Mouse (Mus musculus): ENCODE data around the gene 1190002N15Rik. TPM values are rescaled to one million over a fixed set of nuclear protein-coding genes. Genes with fewer than 3 reads are reported as not detected.

Gene 1190002N15Rik
- polyA plus RNA-seq, 1 experiment from 2014 or later = 9.3 TPM

DNA sequence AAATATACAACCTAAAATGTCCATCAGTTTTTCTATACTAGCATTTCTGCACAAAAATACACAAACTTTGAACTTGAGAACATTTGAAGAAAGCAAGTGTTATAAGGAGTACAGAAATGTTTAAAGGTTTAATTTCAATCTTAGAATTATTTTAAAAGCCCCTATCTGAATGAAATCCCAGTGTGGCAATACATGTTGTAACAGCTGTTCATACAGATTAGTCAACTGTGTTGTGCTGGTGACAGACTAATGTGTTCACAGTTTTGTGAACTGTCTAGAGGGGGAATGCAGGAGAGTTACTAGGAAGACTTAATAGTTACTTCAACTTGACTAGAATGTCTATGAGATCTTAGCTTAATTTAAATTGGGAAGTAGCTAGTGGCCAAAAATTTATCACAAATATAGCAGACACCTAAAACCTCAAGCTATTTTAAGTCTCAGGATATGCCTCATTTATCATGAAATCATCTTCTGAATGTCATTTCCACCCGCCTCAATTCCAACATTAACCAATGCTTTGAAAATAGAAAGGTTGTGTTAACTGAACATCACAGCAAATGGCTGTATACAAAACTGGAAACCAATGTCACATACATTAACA, 8.6 kb downstream of the 1190002N15Rik start:
- 31% methylated on average over 1 of the region's 1 CpGs for WGBS

GRCm38 (mm10) chr9:94526473-94526872, 11.4 kb downstream of the 1190002N15Rik start:
- 0 out of 2 replicates have a peak, but pooled peaks cover 9% of the 10 kb centered on the region for H3K36me3 ChIP-seq

More for the DNA sequence above, 8.6 kb downstream of the 1190002N15Rik start:
- Histone ChIP-seq H3K27ac (replicated peaks) (no peak overlapping the region), H3K36me3 (no peaks in the 10 kb centered on the region), H3K4me2 (no peak overlapping the region), H3K9ac (no peak overlapping the region), H3K9me3 (no peaks in the 10 kb centered on the region), H3K4me1 (peaks cover 72% of the 10 kb centered on the region), H3K27me3 (replicated peaks) (no peaks in the 10 kb centered on the region), H3K4me3 (no peak overlapping the region)
- no peak for ATAC-seq (ENCODE audit: extremely low read depth, insufficient number of reproducible peaks, low FRiP score, low TSS enrichment)

DNA sequence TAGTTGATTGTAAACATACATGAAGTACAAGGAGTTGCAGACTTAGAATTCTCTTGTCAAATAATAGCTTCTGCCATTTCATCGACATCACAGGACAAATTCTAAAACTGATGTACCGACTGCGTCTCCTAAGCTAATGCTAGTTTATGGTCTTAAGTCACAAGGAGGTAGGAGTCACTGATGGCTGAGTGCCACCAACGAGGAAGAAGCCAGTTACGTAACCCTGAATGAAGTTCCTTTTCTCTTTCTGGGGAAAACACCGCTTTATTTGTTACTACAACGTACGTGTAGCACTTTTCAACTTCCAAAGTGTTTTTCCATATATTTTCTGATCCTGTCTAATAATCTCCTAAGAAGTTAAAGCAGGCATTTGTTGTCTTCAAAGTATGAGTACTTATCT, 25.6 kb downstream of the 1190002N15Rik start:
- no peak overlapping the region for H3K27ac ChIP-seq (replicated peaks)
- 87% methylated on average over 8 of the region's 8 CpGs for WGBS
- H3K9me3 ChIP-seq = no peaks in the 10 kb centered on the region
- H3K4me3 ChIP-seq = no peak overlapping the region
- H3K4me1 ChIP-seq = peaks cover 24% of the 10 kb centered on the region
- no peaks in the 10 kb centered on the region for H3K27me3 ChIP-seq (replicated peaks)
- H3K9ac ChIP-seq = no peak overlapping the region
- no peak for ATAC-seq (ENCODE audit: extremely low read depth, insufficient number of reproducible peaks, low FRiP score, low TSS enrichment)
- H3K4me2 ChIP-seq = no peak overlapping the region
- H3K36me3 ChIP-seq = peaks cover 9% of the 10 kb centered on the region; the same call in 1 of the 2 replicates

More at GRCm38 (mm10) chr9:94526473-94526872, 11.4 kb downstream of the 1190002N15Rik start:
- Histone ChIP-seq H3K27ac (replicated peaks) (0 out of 2 replicates have a peak overlapping the region, but pooled peaks have one; percentile 8), H3K9me3 (no peaks in the 10 kb centered on the region), H3K9ac (no peak overlapping the region), H3K4me2 (peak overlapping the region; percentile 1), H3K27me3 (replicated peaks) (no peaks in the 10 kb centered on the region), H3K4me3 (no peak overlapping the region), H3K4me1 (peaks cover 52% of the 10 kb centered on the region)
- 62% methylated on average over 7 of the region's 7 CpGs for WGBS
- ATAC-seq (ENCODE audit: extremely low read depth, insufficient number of reproducible peaks, low FRiP score, low TSS enrichment) = no peak

- no peak overlapping the region for H3K4me2 ChIP-seq
- no peak overlapping the region for H3K27ac ChIP-seq (replicated peaks)
- ATAC-seq (ENCODE audit: extremely low read depth, insufficient number of reproducible peaks, low FRiP score, low TSS enrichment) = no peak
- no peaks in the 10 kb centered on the region for H3K36me3 ChIP-seq
- H3K27me3 ChIP-seq (replicated peaks) = no peaks in the 10 kb centered on the region
- no peak overlapping the region for H3K4me3 ChIP-seq
- H3K9ac ChIP-seq = no peak overlapping the region
- H3K9me3 ChIP-seq = no peaks in the 10 kb centered on the region
- H3K4me1 ChIP-seq = peaks cover 25% of the 10 kb centered on the region
These were observed 26.7 kb downstream of the 1190002N15Rik start for GRCm38 (mm10) chr9:94511139-94511538.

DNA sequence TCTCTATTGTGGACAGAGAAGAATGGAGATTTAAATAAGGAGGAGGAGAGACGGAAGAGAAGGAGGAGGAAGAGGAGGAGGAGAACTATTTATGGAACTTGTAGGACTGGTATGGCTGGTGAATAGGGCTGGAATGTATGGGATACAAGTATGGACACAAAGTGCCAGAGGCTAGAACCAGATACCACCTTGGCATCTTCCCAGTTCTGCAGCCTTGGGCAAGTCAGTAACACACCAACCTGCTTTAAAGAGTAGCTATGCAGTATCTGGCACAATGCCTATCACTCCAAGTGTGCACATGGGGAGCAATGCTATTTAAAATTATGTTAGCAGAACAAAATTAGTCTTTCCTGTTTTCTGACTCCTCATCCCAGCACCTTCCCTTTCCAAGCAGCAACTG, 30.9 kb downstream of the 1190002N15Rik start:
- 35% methylated on average over 1 of the region's 1 CpGs for WGBS
- Histone ChIP-seq H3K9ac (no peak overlapping the region), H3K36me3 (no peaks in the 10 kb centered on the region), H3K4me1 (peaks cover 20% of the 10 kb centered on the region), H3K9me3 (no peaks in the 10 kb centered on the region), H3K27ac (replicated peaks) (0 out of 2 replicates have a peak overlapping the region, but pooled peaks have one; percentile 20), H3K4me3 (no peak overlapping the region), H3K4me2 (no peak overlapping the region), H3K27me3 (replicated peaks) (no peaks in the 10 kb centered on the region)
- ATAC-seq (ENCODE audit: extremely low read depth, insufficient number of reproducible peaks, low FRiP score, low TSS enrichment) = no peak

DNA sequence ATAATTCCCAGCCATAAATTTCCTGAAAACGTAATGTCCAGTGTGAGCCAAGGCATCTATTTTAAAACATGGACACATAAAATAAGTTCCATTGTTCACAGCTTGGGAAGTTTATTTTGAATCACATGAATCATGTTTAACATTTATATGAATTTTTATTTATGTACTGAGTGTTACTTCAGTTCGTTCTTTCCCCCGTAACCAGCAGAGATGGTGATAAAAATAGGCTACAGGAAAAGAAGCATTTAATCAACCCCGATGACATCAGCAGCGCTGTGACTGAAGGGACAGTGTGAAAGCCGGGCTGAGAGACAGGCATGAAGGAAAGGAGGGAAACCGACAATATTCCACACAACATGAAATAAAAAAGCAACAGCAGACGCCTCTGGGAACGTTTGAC, 46.4 kb downstream of the 1190002N15Rik start:
- peak overlapping the region; percentile 51 for H3K4me2 ChIP-seq
- H3K9me3 ChIP-seq = no peaks in the 10 kb centered on the region
- peaks cover 9% of the 10 kb centered on the region for H3K4me1 ChIP-seq
- WGBS = 21% methylated on average over 9 of the region's 9 CpGs
- no peaks in the 10 kb centered on the region for H3K27me3 ChIP-seq (replicated peaks)
- H3K27ac ChIP-seq (replicated peaks) = no peak overlapping the region
- H3K4me3 ChIP-seq = no peak overlapping the region; the same call in 1 of the 2 replicates
- no peak for ATAC-seq (ENCODE audit: extremely low read depth, insufficient number of reproducible peaks, low FRiP score, low TSS enrichment)
- H3K9ac ChIP-seq = peak overlapping the region; percentile 50; the same call in 1 of the 2 replicates
- H3K36me3 ChIP-seq = no peaks in the 10 kb centered on the region

DNA sequence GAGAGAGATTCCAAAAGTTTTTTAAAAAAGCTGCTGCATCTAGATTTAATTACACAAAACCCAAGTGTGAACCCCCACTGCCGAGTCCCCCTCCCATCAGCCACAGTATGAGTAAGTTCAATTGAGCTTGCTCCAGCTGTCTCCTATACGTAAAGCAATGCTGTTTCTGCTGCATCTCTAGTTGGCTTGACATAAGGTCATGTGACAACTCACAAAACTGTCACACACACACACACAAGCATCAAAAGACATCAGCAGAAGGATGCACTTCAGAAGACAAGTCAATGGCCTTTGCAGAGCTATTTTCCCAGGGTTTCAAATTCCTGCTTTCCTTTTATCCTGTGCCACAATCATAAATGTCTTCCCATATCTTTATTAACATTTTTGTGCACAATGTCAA, 49.9 kb downstream of the 1190002N15Rik start:
- ATAC-seq (ENCODE audit: extremely low read depth, insufficient number of reproducible peaks, low FRiP score, low TSS enrichment) = no peak
- 65% methylated on average over 2 of the region's 2 CpGs for WGBS
- no peak overlapping the region for H3K4me2 ChIP-seq
- H3K9ac ChIP-seq = no peak overlapping the region
- no peaks in the 10 kb centered on the region for H3K36me3 ChIP-seq
- H3K27me3 ChIP-seq (replicated peaks) = no peaks in the 10 kb centered on the region
- peaks cover 15% of the 10 kb centered on the region for H3K4me1 ChIP-seq
- no peaks in the 10 kb centered on the region for H3K9me3 ChIP-seq
- no peak overlapping the region for H3K27ac ChIP-seq (replicated peaks)
- no peak overlapping the region for H3K4me3 ChIP-seq

GRCm38 (mm10) chr9:94483291-94483879, 54.5 kb downstream of the 1190002N15Rik start:
- Histone ChIP-seq H3K36me3 (no peaks in the 10 kb centered on the region), H3K4me1 (peaks cover 18% of the 10 kb centered on the region), H3K27me3 (replicated peaks) (no peaks in the 10 kb centered on the region), H3K4me3 (no peak overlapping the region), H3K9ac (no peak overlapping the region), H3K4me2 (no peak overlapping the region), H3K9me3 (no peaks in the 10 kb centered on the region), H3K27ac (replicated peaks) (0 out of 2 replicates have a peak overlapping the region, but pooled peaks have one; percentile 36)
- 51% methylated on average over 6 of the region's 6 CpGs for WGBS
- ATAC-seq (ENCODE audit: extremely low read depth, insufficient number of reproducible peaks, low FRiP score, low TSS enrichment) = no peak

GRCm38 (mm10) chr9:94482215-94482975, 55.5 kb downstream of the 1190002N15Rik start:
- 75% methylated on average over 10 of the region's 10 CpGs for WGBS
- Histone ChIP-seq H3K27ac (replicated peaks) (no peak overlapping the region), H3K4me2 (no peak overlapping the region), H3K4me1 (peaks cover 18% of the 10 kb centered on the region), H3K9ac (no peak overlapping the region), H3K4me3 (no peak overlapping the region), H3K9me3 (no peaks in the 10 kb centered on the region), H3K36me3 (no peaks in the 10 kb centered on the region), H3K27me3 (replicated peaks) (no peaks in the 10 kb centered on the region)
- no peak; the same call in 1 of the 2 replicates for ATAC-seq (ENCODE audit: extremely low read depth, insufficient number of reproducible peaks, low FRiP score, low TSS enrichment)

GRCm38 (mm10) chr9:94481057-94481456, 56.8 kb downstream of the 1190002N15Rik start:
- ATAC-seq (ENCODE audit: extremely low read depth, insufficient number of reproducible peaks, low FRiP score, low TSS enrichment) = no peak
- Histone ChIP-seq H3K27ac (replicated peaks) (no peak overlapping the region), H3K4me2 (no peak overlapping the region), H3K9me3 (no peaks in the 10 kb centered on the region), H3K36me3 (no peaks in the 10 kb centered on the region), H3K9ac (no peak overlapping the region), H3K4me1 (peaks cover 18% of the 10 kb centered on the region), H3K4me3 (no peak overlapping the region), H3K27me3 (replicated peaks) (no peaks in the 10 kb centered on the region)
- 74% methylated on average over 16 of the region's 16 CpGs for WGBS

DNA sequence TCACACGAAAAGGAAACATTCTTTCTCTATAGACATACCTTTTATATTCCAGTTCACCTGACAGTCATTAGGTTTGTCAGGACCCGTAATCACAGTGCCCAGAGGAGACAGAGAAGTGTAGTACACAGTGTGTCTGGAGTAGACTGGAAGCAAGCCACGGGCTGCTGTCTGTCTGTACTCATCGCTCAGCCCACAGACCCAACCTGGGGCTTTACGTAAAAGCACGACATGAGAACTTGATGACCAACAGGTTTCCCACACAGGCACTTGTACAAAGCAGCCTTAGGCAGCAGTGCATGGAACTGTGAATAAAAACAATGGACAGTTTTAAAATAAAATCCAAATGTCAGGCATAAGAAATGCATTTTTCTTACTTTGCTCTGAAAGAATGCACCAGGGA, 58.5 kb downstream of the 1190002N15Rik start:
- WGBS = 79% methylated on average over 6 of the region's 6 CpGs
- no peaks in the 10 kb centered on the region for H3K9me3 ChIP-seq
- ATAC-seq (ENCODE audit: extremely low read depth, insufficient number of reproducible peaks, low FRiP score, low TSS enrichment) = no peak
- H3K27ac ChIP-seq (replicated peaks) = no peak overlapping the region
- H3K4me3 ChIP-seq = no peak overlapping the region
- peaks cover 18% of the 10 kb centered on the region for H3K4me1 ChIP-seq
- H3K36me3 ChIP-seq = no peaks in the 10 kb centered on the region
- no peak overlapping the region for H3K4me2 ChIP-seq
- no peaks in the 10 kb centered on the region for H3K27me3 ChIP-seq (replicated peaks)
- no peak overlapping the region for H3K9ac ChIP-seq

Data from heart, embryonic 13.5 days (tissue).